Mouse (Mus musculus) myocyte (in vitro differentiated cells): ENCODE data around the gene Riox1. TPM values are rescaled to one million over a fixed set of nuclear protein-coding genes. Genes with fewer than 3 reads are reported as not detected.

Source experiments
- H3K27me3 ChIP-seq: one replicate; pipeline ENCODE4 v1.6.1; 2011; ENCODE audit not compliant: control insufficient read depth, insufficient read depth, insufficient read length
- H3K36me3 ChIP-seq: one replicate; pipeline ENCODE4 v1.6.1; 2011; ENCODE audit not compliant: control insufficient read depth, insufficient read depth
- H3K4me2 ChIP-seq: one replicate; pipeline ENCODE4 v1.6.1; 2011; ENCODE audit warnings: low read depth, control low read depth
- H3K4me3 ChIP-seq: one replicate; pipeline ENCODE4 v1.5.1; 2011; ENCODE audit warnings: mild to moderate bottlenecking, control low read depth, moderate library complexity
- H3K79me2 ChIP-seq: one replicate; pipeline ENCODE4 v1.6.1; 2011; ENCODE audit not compliant: control insufficient read depth, insufficient read depth
- H3ac ChIP-seq: one replicate; pipeline ENCODE4 v1.6.1; 2011; ENCODE audit not compliant: control insufficient read depth, insufficient read length
- CEBPB ChIP-seq: IDR thresholded peaks from 2 replicates; pipeline ENCODE4 v1.6.1; 2011; ENCODE audit warnings: mild to moderate bottlenecking, moderate library complexity; ENCODE audit not compliant: poor library complexity, insufficient read depth, severe bottlenecking
- E2F4 ChIP-seq: IDR thresholded peaks from one replicate; pipeline ENCODE4 v1.6.1; 2011; ENCODE audit warnings: mild to moderate bottlenecking, control low read depth, moderate library complexity; ENCODE audit not compliant: insufficient read depth
- MAX ChIP-seq: IDR thresholded peaks from one replicate; pipeline ENCODE4 v1.6.1; 2011; ENCODE audit warnings: low read depth, mild to moderate bottlenecking, control low read depth
- MYOD1 ChIP-seq, 3 experiments: IDR thresholded peaks; one replicate each; pipeline ENCODE4 v1.6.1; 2011; ENCODE audit warnings: control low read depth in 2 of 3, low read depth in 2 of 3, mild to moderate bottlenecking in 2 of 3, moderate library complexity in 1 of 3; ENCODE audit not compliant: insufficient read length in 2 of 3, control insufficient read depth in 1 of 3
- MYOG ChIP-seq, 3 experiments: IDR thresholded peaks; one replicate each; pipeline ENCODE4 v1.6.1; 2011; ENCODE audit warnings: control low read depth in 2 of 3, low read depth in 2 of 3, mild to moderate bottlenecking in 2 of 3; ENCODE audit not compliant: insufficient read length in 2 of 3, control insufficient read depth in 1 of 3, insufficient read depth in 1 of 3
- POLR2A ChIP-seq: IDR thresholded peaks from one replicate; pipeline ENCODE4 v1.6.1; 2011; ENCODE audit warnings: low read depth, mild to moderate bottlenecking, control low read depth, moderate library complexity; ENCODE audit not compliant: insufficient read length
- POLR2AphosphoS2 ChIP-seq: IDR thresholded peaks from one replicate; pipeline ENCODE4 v1.6.1; 2011; ENCODE audit warnings: low read depth, control low read depth; ENCODE audit not compliant: insufficient read length
- REST ChIP-seq: IDR thresholded peaks from one replicate; pipeline ENCODE4 v1.6.1; 2011; ENCODE audit warnings: mild to moderate bottlenecking, control low read depth, moderate library complexity; ENCODE audit not compliant: insufficient read depth, insufficient read length
- SRF ChIP-seq: IDR thresholded peaks from one replicate; pipeline ENCODE4 v1.6.1; 2011; ENCODE audit warnings: low read depth; ENCODE audit not compliant: control insufficient read depth, insufficient read length
- TCF12 ChIP-seq: IDR thresholded peaks from one replicate; pipeline ENCODE4 v1.6.1; 2011; ENCODE audit warnings: mild to moderate bottlenecking, control low read depth; ENCODE audit not compliant: poor library complexity, insufficient read depth, severe bottlenecking
- TCF3 ChIP-seq: IDR thresholded peaks from one replicate; pipeline ENCODE4 v1.6.1; 2011; ENCODE audit warnings: low read depth, control low read depth; ENCODE audit not compliant: insufficient read length
- USF1 ChIP-seq: IDR thresholded peaks from one replicate; pipeline ENCODE4 v1.6.1; 2011; ENCODE audit warnings: low read depth, mild to moderate bottlenecking, control low read depth, moderate library complexity
- polyA plus RNA-seq: library from polyadenylated mRNA; unstranded; fragments of >200 nt; fragmentation: generic; extraction: Trizol; gene quantifications from one replicate; pipeline ENCODE4 v1.2.1, GENCODE M21; 2012; ENCODE audit warnings: missing spikeins

Riox1 gene
- polyA plus RNA-seq, 1 experiment, result 14.2 TPM

DNA sequence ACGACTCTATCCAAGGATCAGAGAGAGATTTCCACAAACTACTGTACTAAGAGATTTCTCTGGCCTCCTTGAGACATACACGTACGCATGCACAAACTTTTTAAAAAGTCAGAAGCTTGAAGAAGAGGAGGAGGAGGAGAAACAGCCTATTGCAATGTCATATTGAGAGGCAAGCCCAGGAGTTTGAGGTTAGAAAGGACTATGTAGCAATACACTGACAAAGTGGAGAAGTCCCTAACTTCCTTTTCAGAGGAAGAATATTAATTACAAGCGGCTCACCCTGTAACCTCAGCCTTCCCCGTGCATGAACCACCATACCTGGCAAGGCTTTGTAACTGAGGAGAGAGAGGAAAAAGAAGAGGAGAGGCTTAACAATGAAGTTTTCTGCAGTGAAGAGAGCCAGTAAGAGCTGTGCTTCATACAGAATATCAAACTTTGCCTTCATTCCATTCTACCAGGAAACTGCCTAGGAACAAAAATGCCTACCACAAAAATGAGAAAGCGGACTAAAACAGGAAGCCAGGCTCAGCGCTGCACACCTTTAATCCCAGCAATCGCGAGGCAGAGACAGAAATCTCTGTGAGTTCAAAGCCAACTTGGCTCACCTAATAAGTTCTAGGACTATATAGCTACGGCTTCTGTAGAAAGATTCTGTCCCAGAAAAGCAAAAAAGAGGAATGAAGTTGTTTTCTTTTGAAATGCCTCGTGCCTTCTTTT, 474 bp upstream of the Riox1 start:
- no peaks in the 10 kb centered on the region for H3K36me3 ChIP-seq
- no peak for TF ChIP-seq REST
- TF ChIP-seq USF1, result no peak
- no peak for TF ChIP-seq CEBPB
- TF ChIP-seq MYOG (IDR thresholded peaks at IDR 0.05; ENCODE audit: control insufficient read depth in 1 of 3, insufficient read depth in 1 of 3, insufficient read length in 2 of 3, low read depth in 2 of 3), result no peak
- TF ChIP-seq TCF3, result no peak
- TF ChIP-seq TCF12, result no peak
- no peak for TF ChIP-seq E2F4
- no peaks in the 10 kb centered on the region for H3K27me3 ChIP-seq
- peak overlapping the region; percentile 69 for H3ac ChIP-seq
- H3K4me2 ChIP-seq, result peak overlapping the region; percentile 82
- peaks cover 20% of the 10 kb centered on the region for H3K79me2 ChIP-seq
- H3K4me3 ChIP-seq, result peak overlapping the region; percentile 29

DNA sequence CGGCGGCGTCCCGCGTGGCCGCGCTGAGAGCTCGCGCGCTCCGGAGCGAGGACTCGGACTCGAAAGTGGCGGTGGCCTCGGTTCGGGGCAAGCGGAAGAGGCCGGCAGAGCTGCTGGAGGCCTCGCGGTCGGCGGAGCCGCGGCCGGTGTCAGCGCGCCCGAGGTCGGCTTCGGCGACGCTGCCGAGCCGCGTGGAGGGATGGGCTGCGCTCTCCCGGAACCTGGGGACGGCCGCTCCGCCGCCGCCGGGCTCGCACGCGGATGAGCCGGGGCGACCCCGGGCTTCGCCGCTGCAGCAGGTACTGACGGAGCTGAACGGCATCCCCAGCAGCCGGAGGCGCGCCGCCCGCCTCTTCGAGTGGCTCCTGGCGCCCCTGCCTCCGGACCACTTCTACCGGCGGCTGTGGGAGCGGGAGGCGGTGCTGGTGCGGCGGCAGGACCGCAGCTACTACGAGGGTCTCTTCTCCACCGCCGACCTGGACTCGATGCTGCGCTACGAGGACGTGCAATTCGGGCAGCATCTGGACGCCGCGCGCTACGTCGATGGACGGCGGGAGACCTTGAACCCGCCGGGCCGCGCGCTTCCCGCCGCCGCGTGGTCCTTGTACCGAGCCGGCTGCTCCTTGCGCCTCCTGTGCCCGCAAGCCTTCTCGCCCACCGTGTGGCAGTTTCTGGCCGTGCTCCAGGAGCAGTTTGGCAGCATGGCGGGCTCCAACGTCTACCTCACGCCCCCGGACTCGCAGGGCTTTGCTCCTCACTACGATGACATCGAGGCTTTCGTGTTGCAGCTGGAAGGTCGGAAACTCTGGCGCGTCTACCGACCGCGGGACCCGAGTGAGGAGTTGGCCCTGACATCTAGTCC, 663 bp downstream of the Riox1 start:
- Histone ChIP-seq H3K36me3 (no peaks in the 10 kb centered on the region), H3K79me2 (peaks cover 20% of the 10 kb centered on the region), H3ac (peak overlapping the region; percentile 69), H3K4me2 (peak overlapping the region; percentile 73), H3K27me3 (no peaks in the 10 kb centered on the region), H3K4me3 (peak overlapping the region; percentile 29)
- TF ChIP-seq POLR2A (peak; percentile 33), TCF12 (no peak)

DNA sequence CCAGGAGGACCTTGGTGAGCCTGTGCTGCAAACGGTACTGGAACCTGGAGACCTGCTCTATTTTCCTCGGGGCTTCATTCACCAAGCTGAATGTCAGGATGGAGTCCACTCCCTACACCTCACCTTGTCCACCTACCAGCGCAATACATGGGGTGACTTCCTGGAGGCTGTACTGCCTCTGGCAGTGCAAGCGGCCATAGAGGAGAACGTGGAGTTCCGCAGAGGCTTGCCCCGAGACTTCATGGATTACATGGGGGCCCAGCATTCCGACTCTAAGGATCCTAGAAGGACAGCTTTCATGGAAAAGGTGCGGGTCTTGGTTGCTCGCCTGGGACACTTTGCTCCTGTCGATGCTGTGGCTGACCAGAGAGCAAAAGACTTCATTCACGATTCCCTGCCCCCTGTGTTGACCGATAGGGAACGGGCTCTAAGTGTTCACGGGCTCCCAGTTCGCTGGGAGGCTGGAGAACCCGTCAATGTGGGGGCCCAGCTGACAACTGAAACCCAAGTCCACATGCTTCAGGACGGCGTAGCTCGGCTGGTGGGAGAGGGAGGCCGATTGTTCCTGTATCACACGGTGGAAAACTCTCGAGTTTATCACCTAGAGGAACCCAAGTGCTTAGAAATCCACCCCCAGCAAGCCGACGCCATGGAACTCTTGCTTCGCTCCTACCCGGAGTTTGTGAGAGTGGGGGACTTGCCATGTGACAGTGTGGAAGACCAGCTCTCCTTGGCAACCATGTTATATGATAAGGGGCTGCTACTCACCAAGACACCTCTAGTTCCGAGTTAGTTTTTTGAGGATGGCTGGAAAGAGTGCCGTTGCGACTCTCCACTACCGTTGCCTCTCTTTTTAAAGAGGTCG, 1.5 kb downstream of the Riox1 start:
- TF ChIP-seq TCF3 (no peak), USF1 (no peak), REST (no peak), E2F4 (no peak), MAX (no peak), SRF (no peak), MYOG (IDR thresholded peaks at IDR 0.05; ENCODE audit: control insufficient read depth in 1 of 3, insufficient read depth in 1 of 3, insufficient read length in 2 of 3, low read depth in 2 of 3) (no peak), CEBPB (no peak), MYOD1 (IDR thresholded peaks at IDR 0.05; ENCODE audit: control insufficient read depth in 1 of 3, insufficient read length in 2 of 3, low read depth in 2 of 3) (no peak), POLR2AphosphoS2 (no peak), POLR2A (no peak)
- Histone ChIP-seq H3K4me2 (peak overlapping the region; percentile 73), H3K4me3 (peak overlapping the region; percentile 29), H3K36me3 (no peaks in the 10 kb centered on the region), H3ac (peak overlapping the region; percentile 69), H3K79me2 (peaks cover 20% of the 10 kb centered on the region), H3K27me3 (no peaks in the 10 kb centered on the region)

DNA sequence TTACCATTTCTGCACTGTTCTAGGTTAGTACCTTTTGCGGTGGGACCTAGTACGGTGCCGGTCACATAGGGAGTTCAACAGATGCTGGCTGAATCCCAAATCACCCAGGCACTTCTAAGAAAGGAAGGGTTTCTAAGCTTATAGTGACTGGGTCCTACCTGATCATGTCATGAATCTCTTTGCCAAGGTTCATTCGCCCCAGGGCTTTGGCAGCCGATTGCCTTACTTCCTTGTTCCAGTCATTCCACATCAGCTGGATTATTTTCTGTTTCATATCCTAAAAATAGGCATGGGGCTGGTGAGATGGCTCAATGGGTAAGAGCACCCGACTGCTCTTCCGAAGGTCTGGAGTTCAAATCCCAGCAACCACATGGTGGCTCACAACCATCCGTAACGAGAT, 7.9 kb downstream of the Riox1 start:
- no peaks in the 10 kb centered on the region for H3K27me3 ChIP-seq
- H3K4me3 ChIP-seq, result no peak overlapping the region
- no peak overlapping the region for H3K4me2 ChIP-seq
- H3K36me3 ChIP-seq, result no peaks in the 10 kb centered on the region
- peaks cover 4% of the 10 kb centered on the region for H3K79me2 ChIP-seq
- TF ChIP-seq MAX (no peak), POLR2A (no peak), CEBPB (no peak), TCF12 (no peak), REST (no peak), SRF (no peak), TCF3 (no peak)
- no peak overlapping the region for H3ac ChIP-seq

DNA sequence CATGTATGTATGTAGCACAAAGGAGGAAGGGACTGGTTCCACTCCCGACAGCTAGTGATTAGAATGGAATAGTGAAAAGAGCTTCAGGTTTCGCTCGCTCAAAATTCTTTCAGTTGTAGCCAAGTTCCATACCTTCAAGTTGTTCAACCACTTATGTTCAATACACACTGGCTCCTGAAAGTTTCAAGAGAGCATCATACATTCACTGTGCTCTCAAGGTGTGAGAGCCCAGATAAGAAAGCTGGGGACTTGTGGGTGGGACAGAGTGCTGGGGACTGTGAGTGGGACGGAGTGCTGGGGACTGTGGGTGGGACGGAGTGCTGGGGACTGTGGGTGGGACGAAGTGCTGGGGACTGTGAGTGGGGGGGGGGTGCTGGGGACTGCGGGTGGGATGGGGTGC, 14.8 kb downstream of the Riox1 start:
- no peaks in the 10 kb centered on the region for H3K36me3 ChIP-seq
- no peak overlapping the region for H3K4me3 ChIP-seq
- no peaks in the 10 kb centered on the region for H3K27me3 ChIP-seq
- H3K79me2 ChIP-seq, result no peaks in the 10 kb centered on the region
- no peak overlapping the region for H3ac ChIP-seq
- H3K4me2 ChIP-seq, result no peak overlapping the region
- TF ChIP-seq SRF (no peak), MYOG (IDR thresholded peaks at IDR 0.05; ENCODE audit: control insufficient read depth in 1 of 3, insufficient read depth in 1 of 3, insufficient read length in 2 of 3, low read depth in 2 of 3) (no peak), TCF12 (no peak), E2F4 (no peak), MAX (no peak), REST (no peak), POLR2AphosphoS2 (no peak), CEBPB (no peak), POLR2A (no peak), TCF3 (no peak), USF1 (no peak), MYOD1 (IDR thresholded peaks at IDR 0.05; ENCODE audit: control insufficient read depth in 1 of 3, insufficient read length in 2 of 3, low read depth in 2 of 3) (no peak)
